Mouse (Mus musculus): ENCODE data around the gene Gm9903.
A peak's percentile ranks its signal among the peaks of the same experiment; 100 is the strongest.

Gene Gm9903

DNA sequence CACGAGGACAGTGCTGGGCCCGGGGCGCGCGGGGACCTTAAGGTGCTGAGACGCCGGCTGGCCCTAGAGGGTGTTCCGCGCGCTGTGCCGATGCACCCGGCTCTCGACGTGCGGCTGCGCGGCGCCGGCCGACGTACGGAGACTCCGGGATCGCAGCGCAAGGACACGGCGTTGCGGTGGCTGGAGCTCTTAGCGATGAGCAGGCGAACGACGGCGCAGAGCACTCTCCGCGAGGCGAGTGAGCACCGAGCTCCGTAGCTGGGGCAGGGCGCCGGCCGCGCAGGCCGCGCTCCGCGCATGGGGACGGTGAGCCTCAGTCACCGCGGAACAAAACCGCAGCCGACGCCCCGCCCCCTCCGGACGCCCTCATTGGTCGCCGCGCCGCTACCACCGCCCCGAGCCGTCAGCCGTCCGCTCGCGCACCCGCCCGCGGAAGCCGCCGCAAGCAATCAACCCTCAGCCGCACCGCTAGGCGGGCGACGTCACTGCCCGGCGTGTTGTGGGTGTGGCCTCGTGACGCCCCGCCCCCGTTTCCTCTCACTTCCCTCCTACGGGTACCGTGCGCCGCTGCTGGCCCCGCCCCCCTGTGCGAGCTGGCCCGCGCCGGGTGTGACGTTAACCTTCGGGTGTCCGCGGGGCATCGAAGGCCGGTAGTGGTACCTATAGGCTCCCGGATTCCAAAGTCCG, at the start of gene Gm9903, which contains the start of gene Fam53a:
Gene Gm9903, plus strand, starts transcription at position 625 of the 687 bp plus-strand sequence.
Gene Fam53a, minus strand, starts transcription at position 335 of the 687 bp plus-strand sequence.
- DNase-seq = peak; percentile 100

- DNase-seq = no peak
Observed at GRCm38 (mm10) chr5:33580336-33580735, 49.4 kb upstream of the Gm9903 start.

GRCm38 (mm10) chr5:33587498-33588058, 42.1 kb upstream of the Gm9903 start:
- no peak for DNase-seq

DNA sequence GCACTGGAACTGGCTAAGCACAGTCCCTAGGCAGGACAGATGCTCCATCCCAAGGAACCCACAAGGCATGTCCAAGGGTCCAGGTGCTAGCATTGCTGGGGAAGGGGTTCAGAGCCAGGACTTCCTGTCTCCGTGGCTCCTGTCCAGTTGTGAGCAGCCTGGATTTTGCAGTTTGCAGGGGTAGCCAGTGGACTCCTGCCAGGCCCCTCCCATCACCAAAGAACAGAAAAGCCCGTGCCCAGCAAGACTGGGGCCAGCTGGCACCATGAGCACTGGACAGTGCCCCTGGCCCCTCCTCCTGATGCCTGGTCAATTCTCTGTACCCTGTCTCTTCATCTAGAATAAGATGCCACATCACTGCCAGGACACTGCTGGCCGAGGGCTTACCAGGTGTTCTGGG, 41.7 kb upstream of the Gm9903 start:
- DNase-seq = no peak

DNA sequence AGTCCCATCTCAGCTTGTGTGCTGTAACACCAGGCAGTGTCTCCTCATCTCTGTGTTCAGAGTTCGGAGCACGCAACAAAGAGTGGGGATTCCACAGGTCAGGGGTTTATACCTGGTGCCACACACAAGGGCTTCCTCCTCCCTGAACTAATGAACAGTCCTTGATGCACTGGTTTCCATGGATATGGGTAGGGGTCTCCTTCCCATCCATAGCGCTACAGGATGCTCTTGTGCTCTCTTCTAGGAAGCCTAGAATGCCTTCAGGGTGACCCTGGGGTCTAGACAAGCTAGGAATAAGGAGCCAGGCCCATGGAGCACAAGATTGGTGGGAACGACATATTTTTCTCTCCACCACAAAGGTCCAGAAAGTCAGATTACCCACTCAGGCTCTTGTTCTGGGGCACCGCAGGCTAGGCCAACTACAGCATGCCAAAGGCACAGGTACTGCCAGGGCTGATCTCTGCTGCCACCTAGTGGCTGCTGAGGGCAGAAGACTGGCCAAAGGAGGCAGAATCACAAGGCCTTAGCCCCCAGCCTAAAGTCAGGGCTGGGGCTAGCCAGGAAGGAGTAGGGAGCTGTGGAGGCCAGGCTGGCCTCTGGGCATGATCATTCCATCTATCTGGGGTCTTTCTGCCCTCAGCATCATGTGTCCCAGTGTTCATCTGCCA, 40.4 kb upstream of the Gm9903 start:
- peak; percentile 76 to 84 for DNase-seq

- no peak for DNase-seq
Observed at GRCm38 (mm10) chr5:33593620-33594019, 36.1 kb upstream of the Gm9903 start.

DNA sequence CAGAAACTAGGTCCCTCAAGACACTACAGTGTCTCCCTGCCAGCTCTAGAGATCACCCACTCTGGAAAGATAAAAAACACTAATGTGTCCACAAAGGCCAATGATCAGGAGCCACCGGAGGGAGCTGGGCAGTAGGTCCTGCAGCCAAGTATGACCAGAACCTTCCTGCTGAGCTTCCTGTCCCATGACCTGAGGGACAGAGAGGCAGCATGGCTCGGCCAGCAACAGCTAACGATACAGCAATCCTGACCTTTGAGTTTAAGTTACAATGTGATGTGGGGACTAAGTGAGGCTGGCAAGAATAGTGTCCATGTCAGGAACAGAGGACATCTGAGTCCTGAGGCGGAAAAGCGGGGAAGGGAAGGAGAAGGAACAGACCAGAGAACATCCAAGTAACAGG, 24.4 kb upstream of the Gm9903 start:
- peak; percentile 40 to 45 for DNase-seq

DNA sequence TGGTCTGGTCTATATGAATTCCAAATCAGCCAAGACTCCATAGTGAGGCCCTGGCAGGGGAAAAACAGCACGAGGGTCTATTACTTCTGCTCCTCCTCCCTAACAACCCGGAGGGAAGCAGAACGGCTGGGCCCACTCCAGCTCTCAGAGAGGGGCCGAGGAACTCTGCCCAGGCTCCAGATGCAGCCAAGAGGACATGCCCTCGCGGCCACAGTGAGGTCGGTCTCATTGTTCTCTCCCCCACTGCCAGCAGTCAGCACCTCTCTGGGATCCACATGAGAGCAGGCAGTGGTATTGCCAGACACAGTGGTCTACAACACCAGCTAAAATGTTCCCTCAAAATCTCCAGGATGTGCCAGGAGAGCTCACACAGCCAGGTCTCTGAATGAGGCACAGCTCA, 23.1 kb upstream of the Gm9903 start:
- DNase-seq = peak; percentile 41 to 47

DNA sequence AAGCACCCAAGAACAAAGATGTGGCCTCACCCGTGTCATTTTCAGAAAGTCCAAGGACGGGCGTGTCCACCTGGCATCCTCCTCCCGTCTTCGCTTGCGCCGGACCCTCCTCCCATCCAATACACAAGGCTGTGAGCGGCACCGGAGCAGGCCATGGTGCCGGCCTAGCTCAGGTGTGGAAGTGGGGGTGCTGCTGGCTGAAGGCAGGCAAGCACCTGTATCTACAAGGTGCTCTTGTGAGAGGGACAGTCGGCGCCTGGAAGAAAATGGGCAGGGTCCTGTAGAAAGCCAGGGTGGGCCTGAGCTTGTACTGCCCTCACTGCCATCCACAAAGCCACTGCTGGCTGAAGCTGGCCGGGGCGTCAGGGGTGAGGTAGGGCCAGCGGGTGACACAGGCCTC, 22.3 kb upstream of the Gm9903 start:
- DNase-seq = no peak

DNA sequence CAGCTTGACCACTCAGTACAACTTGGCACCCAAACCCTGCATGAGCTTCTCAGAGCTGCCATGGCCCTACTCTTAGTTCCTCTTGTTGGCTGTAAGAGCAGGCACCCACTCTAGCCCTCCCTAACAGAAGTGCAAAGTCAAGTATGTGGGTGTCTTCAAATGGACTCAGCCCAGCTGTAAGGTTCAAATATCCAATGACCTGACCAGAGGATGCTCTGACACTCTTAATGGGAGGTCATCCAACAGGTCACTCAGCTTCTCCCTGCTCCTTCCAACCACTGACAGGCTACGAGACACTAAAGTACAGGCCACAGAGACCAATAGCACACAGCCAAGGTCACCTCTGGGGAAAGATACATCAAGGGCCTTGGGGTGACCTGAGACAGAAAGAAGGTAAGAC, 20.5 kb upstream of the Gm9903 start:
- DNase-seq = no peak

DNA sequence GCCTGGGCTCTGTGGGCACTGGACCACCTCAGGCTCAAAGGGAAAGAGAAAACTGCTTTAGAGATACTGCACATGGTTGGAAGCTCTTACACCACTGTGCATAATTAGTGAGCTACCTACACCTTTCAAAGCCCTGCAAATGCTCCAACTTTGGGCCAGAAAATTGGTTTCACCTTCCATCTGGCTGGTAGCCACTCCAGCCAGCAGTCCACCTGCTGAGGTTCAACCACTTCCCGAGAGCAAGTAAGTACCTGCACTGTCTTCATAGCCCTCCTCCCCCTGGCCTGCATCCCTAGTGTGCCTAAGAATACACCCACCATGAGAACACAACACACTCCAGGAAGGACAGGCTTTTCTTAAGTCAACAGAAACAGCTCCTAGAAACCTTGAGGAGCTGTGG, 17.9 kb upstream of the Gm9903 start:
- peak; percentile 42 to 45 for DNase-seq

DNA sequence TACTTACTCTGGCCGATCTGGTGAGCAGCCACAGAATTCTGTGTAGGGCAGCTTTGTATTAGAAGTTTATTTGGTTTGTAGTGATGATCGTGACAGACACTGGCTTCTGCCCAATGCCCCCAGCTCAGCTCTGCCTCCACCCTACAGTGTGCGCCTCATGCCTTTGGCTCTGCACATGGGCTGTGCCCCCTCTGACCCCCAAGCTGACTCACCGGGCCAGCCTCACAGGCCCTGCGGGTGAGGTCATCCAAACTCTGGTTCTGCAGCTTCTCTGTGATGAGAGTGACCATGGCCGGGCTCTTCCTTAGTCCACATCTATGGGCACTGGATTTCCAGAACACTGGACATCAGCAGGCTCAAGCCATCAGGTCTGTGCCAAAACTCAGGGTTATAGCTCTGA, 15.3 kb upstream of the Gm9903 start:
- DNase-seq = no peak

- DNase-seq = no peak
Observed at GRCm38 (mm10) chr5:33622671-33623070, 7.1 kb upstream of the Gm9903 start.

DNA sequence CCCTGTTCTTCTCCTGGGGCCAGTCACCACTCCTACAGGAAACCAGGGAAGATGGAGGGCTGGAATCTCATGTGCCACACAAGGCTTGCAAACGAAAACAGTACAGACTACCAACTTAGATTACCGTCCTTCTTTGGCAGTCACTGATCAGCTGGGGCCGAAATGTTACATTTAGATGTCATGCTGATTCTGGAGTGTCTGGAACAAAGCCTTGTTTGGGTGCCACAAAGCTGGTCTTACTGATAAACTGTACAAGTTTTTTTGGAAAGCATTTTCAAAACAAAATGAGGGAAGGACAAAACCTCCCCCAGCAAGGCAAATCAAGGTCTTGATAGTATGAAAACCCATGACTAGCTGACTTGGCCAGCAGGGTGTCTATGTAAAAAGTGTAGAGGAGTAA, 6.0 kb upstream of the Gm9903 start:
- DNase-seq = no peak

DNA sequence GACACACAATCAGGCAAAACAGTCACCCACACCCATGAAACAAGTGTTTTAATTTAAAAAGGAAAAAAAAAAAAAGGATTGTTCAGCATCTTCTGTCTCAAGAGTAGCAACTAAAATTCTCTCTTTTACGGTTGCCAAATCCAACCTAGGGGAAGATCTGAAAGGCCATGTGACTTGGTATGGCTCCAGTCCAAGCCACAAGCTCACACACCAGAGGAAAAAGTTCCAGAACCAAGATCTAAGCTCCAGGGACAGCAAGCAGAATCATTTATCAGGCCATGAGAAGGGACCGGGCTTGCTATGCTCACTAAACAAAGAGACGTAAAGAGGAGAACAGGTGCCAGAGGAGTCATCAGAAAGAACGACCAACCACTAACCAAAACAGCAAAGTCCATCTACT, 1.8 kb upstream of the Gm9903 start:
- no peak for DNase-seq

- no peak for DNase-seq
Observed at GRCm38 (mm10) chr5:33628820-33629300, 865 bp upstream of the Gm9903 start.

- DNase-seq = peak in 1 of 2 experiments; percentile 33
Observed at GRCm38 (mm10) chr5:33630061-33630460, 336 bp downstream of the Gm9903 start.

GRCm38 (mm10) chr5:33630615-33631014, 890 bp downstream of the Gm9903 start:
- DNase-seq = no peak

- DNase-seq = no peak
Observed at GRCm38 (mm10) chr5:33632526-33632925, 2.8 kb downstream of the Gm9903 start.

DNA sequence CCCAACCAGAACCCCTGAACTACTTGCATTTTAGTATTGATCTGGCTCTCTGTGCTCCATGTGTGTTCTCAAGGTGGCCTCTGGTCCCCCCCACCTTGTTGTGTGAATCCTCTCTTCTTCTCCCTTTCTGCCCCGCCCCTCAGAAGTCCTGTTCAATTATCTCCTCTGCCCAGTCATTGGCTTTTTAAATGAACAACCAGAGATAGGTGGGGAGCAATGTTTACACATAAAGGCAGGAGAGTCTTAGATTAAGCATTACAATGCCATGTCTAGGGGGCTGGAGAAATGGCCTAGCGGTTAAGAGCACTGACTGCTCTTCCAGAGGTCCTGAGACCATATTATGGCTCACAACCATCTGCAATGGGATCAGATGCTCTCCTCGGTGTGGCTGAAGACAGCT, 5.6 kb downstream of the Gm9903 start:
- no peak for DNase-seq

- no peak for DNase-seq
Observed at GRCm38 (mm10) chr5:33637606-33638350, 8.1 kb downstream of the Gm9903 start.

- no peak for DNase-seq
Observed at GRCm38 (mm10) chr5:33638826-33639225, 9.1 kb downstream of the Gm9903 start.

GRCm38 (mm10) chr5:33640652-33641051, 10.9 kb downstream of the Gm9903 start:
- DNase-seq = peak; percentile 50 to 57
